Comparison of ENCODE assay signal across 8 mouse cellular contexts in genomic region chr11:89298285-89299010, GRCm38 (mm10). TPM values are rescaled to one million over a fixed set of nuclear protein-coding genes. Genes with fewer than 3 reads are reported as not detected.
DNase-seq lines count a peak whose midpoint lies in the region; ATAC-seq and TF ChIP-seq lines count a peak whose summit lies in the region.

No protein-coding gene starts in this region.

- H3K9ac ChIP-seq in ES-Bruce4 (ENCODE audit: low read depth, poor library complexity, severe bottlenecking) = peak overlapping the region; percentile 65
- peak overlapping the region; percentile 60 for H3K9ac ChIP-seq in limb, embryonic 13.5 days
- peak overlapping the region; percentile 39; the same call in 1 of the 2 replicates for H3K9ac ChIP-seq in neural tube, embryonic 11.5 days (ENCODE audit: low read length)

- H3K4me3 ChIP-seq in ES-Bruce4 (ENCODE audit: low read depth, low read length) = peak overlapping the region; percentile 57
- peak overlapping the region; percentile 49 for H3K4me3 ChIP-seq in limb, embryonic 13.5 days
- H3K4me3 ChIP-seq in neural tube, embryonic 11.5 days (ENCODE audit: low read depth, low read length) = peak overlapping the region; percentile 35

- TF ChIP-seq CTCF in ES-Bruce4 (IDR thresholded peaks at IDR 0.05; ENCODE audit: low read depth, low read length) = no peak

- H3K27me3 ChIP-seq in ES-Bruce4 (ENCODE audit: control insufficient read depth, insufficient read depth, low read length, poor library complexity, severe bottlenecking) = peaks cover 45% of the 10 kb centered on the region
- peaks cover 47% of the 10 kb centered on the region for H3K27me3 ChIP-seq in limb, embryonic 13.5 days
- peaks cover 15% of the 10 kb centered on the region for H3K27me3 ChIP-seq in neural tube, embryonic 11.5 days (ENCODE audit: control insufficient read depth, insufficient read depth, low read length)

- peak overlapping the region; percentile 80 for H3K4me2 ChIP-seq in limb, embryonic 13.5 days (replicated peaks)
- H3K4me2 ChIP-seq in neural tube, embryonic 11.5 days (ENCODE audit: low read depth) = peak overlapping the region; percentile 55

- TF ChIP-seq EP300 in ES-Bruce4 (IDR thresholded peaks at IDR 0.05; ENCODE audit: insufficient read depth, low read depth, low read length) = no peak

- no peaks in the 10 kb centered on the region for H3K36me3 ChIP-seq in ES-Bruce4 (ENCODE audit: control insufficient read depth, insufficient read depth, low read length, poor library complexity, severe bottlenecking)
- H3K36me3 ChIP-seq in limb, embryonic 13.5 days = no peaks in the 10 kb centered on the region
- no peaks in the 10 kb centered on the region for H3K36me3 ChIP-seq in neural tube, embryonic 11.5 days (ENCODE audit: control insufficient read depth, insufficient read depth, low read length)

- H3K4me1 ChIP-seq in ES-Bruce4 (ENCODE audit: control insufficient read depth, insufficient read depth, low read length) = peaks cover 1% of the 10 kb centered on the region
- peaks cover 27% of the 10 kb centered on the region for H3K4me1 ChIP-seq in limb, embryonic 13.5 days
- H3K4me1 ChIP-seq in neural tube, embryonic 11.5 days (ENCODE audit: control insufficient read depth, insufficient read depth, low read length) = peaks cover 12% of the 10 kb centered on the region

- no peaks in the 10 kb centered on the region for H3K9me3 ChIP-seq in ES-Bruce4 (replicated peaks; ENCODE audit: control insufficient read depth, insufficient read depth, low read length, poor library complexity, severe bottlenecking)
- no peaks in the 10 kb centered on the region for H3K9me3 ChIP-seq in limb, embryonic 13.5 days
- H3K9me3 ChIP-seq in neural tube, embryonic 11.5 days (ENCODE audit: control insufficient read depth, low read length) = no peaks in the 10 kb centered on the region

- WGBS in limb, embryonic 13.5 days = under 1% methylated on average over 39 of the region's 51 CpGs
- under 1% methylated on average over 39 of the region's 51 CpGs for WGBS in neural tube, embryonic 11.5 days

- no peak for TF ChIP-seq POLR2A in ES-Bruce4 (IDR thresholded peaks at IDR 0.05; ENCODE audit: insufficient read depth, low read length)

- DNase-seq in kidney, adult 18-20 months = peak; percentile 29
- DNase-seq in kidney, adult 8-10 months = no peak
- peak; percentile 92 for DNase-seq in embryo, embryonic 11 days
- peak; percentile 54 for DNase-seq in heart, postnatal 4 days
- peak; percentile 85 for DNase-seq in neural tube, embryonic 11.5 days (ENCODE audit: low spot score)
- DNase-seq in spleen, postnatal 4 days (ENCODE audit: low spot score in 2 of 2) = no peak

- ATAC-seq in limb, embryonic 13.5 days (ENCODE audit: low FRiP score, low read depth) = peak; percentile 69
- peak; percentile 55 for ATAC-seq in neural tube, embryonic 11.5 days (ENCODE audit: insufficient read depth, low FRiP score, low TSS enrichment)

- no peak overlapping the region for H3K27ac ChIP-seq in ES-Bruce4 (ENCODE audit: insufficient read depth, low read length)
- peak overlapping the region; percentile 73 for H3K27ac ChIP-seq in limb, embryonic 13.5 days
- H3K27ac ChIP-seq in neural tube, embryonic 11.5 days (ENCODE audit: low read depth, low read length) = peak overlapping the region; percentile 46; the same call in 1 of the 2 replicates

RNA-seq across cellular contexts. Expression of gene Nog, which starts 3.7 kb away (rescaled TPM):
- polyA plus RNA-seq in ES-Bruce4 (2011; ENCODE audit: insufficient read depth, insufficient read length, low read depth, missing spikeins) = 12.5 and 14.2 TPM in 2 replicates
- under 1 TPM; 0.48 to 0.50 TPM for total RNA-seq in heart, postnatal 4 days (2021)
- polyA plus RNA-seq in limb, embryonic 13.5 days (2015; fragmentation: Nextera tagmentation; extraction: Ambion mirVana) = 8.5 and 9.7 TPM in 2 replicates
- 2.9 and 3.5 TPM in 2 replicates for polyA plus RNA-seq in neural tube, embryonic 11.5 days (2014; fragmentation: Nextera tagmentation; extraction: Ambion mirVana)

Comparison
In these comparisons a context has a peak if more than half of its experiments do, and no peak if none do; other contexts are left out.
1. DNase-seq: peak in kidney, adult 18-20 months (single experiment), embryo, embryonic 11 days (single experiment), heart, postnatal 4 days (single experiment) and neural tube, embryonic 11.5 days (single experiment); none in kidney, adult 8-10 months (0 of 2) and spleen, postnatal 4 days (0 of 2).
2. Peak in every context shown above with its lines, with median percentiles within 50 percentile points of each other: H3K4me3 ChIP-seq and H3K9ac ChIP-seq.